Mouse (Mus musculus): Measurements from ENCODE around the gene Tmem129.

- TF ChIP-seq CTCF (IDR thresholded peaks at IDR 0.05; ENCODE audit: borderline replicate concordance, extremely low read depth, insufficient read depth, insufficient read length) (no peak), POLR2A (IDR thresholded peaks at IDR 0.05; ENCODE audit: borderline replicate concordance, extremely low read depth, insufficient read depth, insufficient read length, poor library complexity, severe bottlenecking) (no peak)
These were observed 30.2 kb downstream of the Tmem129 start for GRCm38 (mm10) chr5:33627968-33628367.
